Mouse (Mus musculus) gonadal fat pad, adult 2 months (tissue): ENCODE data around the gene Asb13. TPM values are rescaled to one million over a fixed set of nuclear protein-coding genes. Genes with fewer than 3 reads are reported as not detected.

Source experiments
- DNase-seq: peaks from one replicate; pipeline ENCODE4 v3.0.0-alpha.2; 2012; ENCODE audit warnings: low read depth
- polyA plus RNA-seq: library from polyadenylated mRNA; depleted of rRNA; stranded (reverse); fragments of >200 nt; gene quantifications from 2 replicates; pipeline ENCODE4 v1.2.3, GENCODE M21; 2012; rRNA removed

Asb13 gene
- polyA plus RNA-seq, 1 experiment, result 13.1 TPM

DNA sequence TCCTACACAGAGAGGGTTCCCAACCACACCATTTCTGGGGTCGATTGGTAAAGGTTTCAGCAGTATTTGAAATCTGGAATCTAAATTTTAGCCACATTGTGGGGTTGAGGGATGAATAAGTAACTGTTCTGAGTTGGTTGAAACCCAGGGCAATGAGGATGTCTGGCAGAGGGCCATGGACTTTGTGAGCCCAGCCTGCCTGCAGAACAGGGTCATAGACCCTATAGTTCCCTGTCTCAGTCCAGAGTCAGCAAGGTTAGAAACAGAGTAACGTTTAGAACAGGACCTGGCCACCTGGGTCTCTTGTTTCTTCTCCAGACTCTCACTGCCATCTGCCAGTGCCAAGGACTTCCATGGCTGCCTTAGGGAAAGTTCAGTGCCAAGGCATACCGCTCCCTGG is 30.4 kb downstream of the Asb13 start:
- no peak for DNase-seq

- DNase-seq, result no peak
Measured at GRCm38 (mm10) chr13:3665308-3665723, 31.5 kb downstream of the Asb13 start.

DNA sequence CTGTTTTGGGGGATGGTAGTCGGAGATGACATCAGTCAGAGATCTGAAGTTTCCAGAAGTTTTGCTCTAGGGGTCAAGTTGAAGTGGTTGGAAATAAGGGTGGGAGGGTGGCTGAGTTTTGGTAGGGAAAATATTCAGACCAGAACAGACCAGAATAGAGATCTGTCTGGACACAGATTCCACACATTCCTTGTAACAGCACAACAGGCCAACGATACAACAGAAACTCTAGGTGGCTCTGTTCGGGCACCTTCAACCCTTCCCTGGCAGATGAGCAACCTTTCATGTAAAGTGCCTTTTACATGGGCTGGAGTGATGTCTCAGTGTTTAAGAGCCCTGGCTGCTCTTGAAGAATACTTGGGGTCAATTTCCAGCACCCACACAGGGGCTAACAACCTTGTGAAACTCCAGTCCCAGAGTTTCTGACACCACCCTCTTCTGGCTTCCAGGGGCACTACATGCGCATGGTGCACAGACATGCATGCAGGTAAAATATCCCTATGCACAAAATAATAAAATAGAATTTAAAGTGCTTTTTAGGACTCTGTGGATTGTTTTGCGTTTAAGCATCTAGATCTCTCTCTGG is 33.5 kb downstream of the Asb13 start:
- no peak for DNase-seq

GRCm38 (mm10) chr13:3668068-3668467 is 34.2 kb downstream of the Asb13 start:
- no peak for DNase-seq

GRCm38 (mm10) chr13:3669611-3670010 is 35.8 kb downstream of the Asb13 start:
- DNase-seq, result no peak

DNA sequence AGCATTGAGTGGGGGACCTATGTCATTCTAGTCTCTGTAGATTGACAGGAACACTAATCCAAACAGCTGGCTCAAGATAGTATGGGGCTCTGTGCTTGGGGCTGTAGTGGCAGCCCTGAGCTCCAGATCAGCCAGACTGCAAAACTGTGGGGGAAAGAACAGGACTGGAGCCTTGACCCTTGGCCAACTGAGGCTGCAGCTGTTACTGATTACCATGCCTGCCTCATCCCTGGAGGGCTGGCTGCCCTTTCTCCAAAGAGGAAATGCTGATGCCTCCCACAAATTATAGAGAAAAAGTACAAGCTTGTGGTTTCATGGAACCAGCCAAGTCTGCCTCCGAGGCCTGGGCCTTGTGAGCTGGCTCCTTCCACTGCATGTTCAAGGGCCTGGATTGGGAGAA is 36.2 kb downstream of the Asb13 start:
- no peak for DNase-seq

DNA sequence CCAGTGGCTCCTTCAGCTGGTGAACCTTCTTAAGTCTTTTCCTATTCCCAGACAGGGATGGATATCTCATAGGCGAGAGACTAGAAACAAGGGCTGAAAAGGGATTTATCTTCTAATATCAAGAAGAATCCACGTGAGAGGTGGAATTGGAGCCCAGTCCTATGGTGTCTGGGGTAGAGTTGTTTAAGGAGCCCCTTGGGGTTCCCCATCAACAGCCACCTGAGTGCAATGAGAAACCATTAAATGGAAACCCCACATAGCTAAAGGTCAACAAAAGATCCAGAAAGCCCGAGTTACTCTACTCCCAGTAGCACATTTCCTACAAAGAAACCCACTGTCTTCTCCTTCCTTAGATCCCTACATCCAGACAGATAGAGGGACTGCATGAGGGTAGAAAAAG is 39.3 kb downstream of the Asb13 start:
- no peak for DNase-seq

GRCm38 (mm10) chr13:3673622-3674021 is 39.8 kb downstream of the Asb13 start:
- DNase-seq, result no peak

DNA sequence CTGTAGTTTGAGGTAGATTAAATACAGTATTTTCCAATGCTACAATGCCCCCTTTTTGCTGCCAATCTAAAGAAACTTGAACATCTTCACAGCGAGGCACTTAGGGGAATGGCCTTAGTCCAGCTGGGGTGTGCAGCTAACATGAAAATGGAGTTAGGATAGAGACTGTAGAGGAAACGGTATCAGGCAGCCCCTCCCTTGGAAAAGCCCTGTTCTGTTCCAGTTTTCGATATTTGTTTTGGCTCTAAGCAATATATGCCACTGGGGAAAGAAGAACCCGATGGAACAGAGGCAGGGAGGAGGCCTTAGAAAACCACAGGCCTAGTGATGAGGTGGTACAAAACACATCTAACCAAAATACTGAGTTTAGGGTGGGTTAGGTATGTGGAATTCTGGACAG is 42.0 kb downstream of the Asb13 start:
- no peak for DNase-seq

DNA sequence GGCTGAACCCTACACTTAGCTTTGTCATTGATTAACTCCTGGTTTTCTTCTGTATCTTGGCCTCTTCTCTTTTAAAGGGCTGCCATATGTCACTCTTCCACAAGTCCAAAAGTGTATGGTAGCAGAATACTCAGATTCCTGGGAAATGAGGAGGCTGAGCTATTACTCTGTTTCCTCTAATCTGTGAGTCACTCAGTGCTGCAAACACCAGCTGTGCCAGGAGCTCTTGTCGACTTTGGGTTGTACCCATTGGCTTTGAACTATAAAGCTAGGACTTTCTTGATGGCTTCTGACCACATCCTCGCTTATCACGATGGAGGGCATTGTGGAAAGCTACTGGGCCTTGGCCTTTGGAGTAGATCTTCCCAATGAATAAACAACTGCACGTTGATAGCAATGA is 45.3 kb downstream of the Asb13 start:
- DNase-seq, result no peak

- no peak for DNase-seq
Measured at GRCm38 (mm10) chr13:3686306-3686705, 52.5 kb downstream of the Asb13 start.

GRCm38 (mm10) chr13:3694599-3695343 is 60.9 kb downstream of the Asb13 start:
- no peak for DNase-seq

GRCm38 (mm10) chr13:3696977-3697735 is 63.3 kb downstream of the Asb13 start:
- no peak for DNase-seq

DNA sequence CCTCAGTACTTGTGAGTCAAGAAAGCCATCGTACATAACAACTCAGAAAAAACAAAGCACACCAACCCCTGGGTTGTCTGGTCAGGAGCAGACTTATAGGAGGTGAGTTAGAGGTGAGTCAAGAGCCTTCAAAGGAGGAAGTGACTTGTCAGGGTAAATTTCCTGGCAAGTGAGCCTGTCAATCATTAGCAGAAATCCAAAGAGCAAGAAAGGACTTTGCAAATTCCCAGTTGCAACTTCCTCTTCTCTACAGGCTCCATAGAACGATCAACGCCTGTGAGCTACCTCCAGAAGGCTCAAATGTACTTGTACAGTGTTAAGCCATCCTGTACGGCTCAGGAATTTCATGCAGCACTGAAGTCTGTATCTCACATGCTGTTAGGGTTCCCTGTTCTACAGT is 66.9 kb downstream of the Asb13 start:
- no peak for DNase-seq

Other genes starting within 250 kb of the Asb13 start
- 196 and 205 TPM in 2 replicates for gene Gdi2, start 96.0 kb upstream of the Asb13 start, polyA plus RNA-seq
- gene Fam208b, start 22.9 kb upstream of the Asb13 start, polyA plus RNA-seq, result 4.8 and 5.0 TPM in 2 replicates
- 117 and 186 TPM in 2 replicates for gene Calml3, start 170.3 kb downstream of the Asb13 start, polyA plus RNA-seq
- not detected in 2 replicates for gene Calm4, start 203.7 kb downstream of the Asb13 start, polyA plus RNA-seq
- gene Calm5, start 220.1 kb downstream of the Asb13 start, polyA plus RNA-seq, result not detected in 2 replicates